Mouse (Mus musculus) liver, adult 2 months (tissue): ENCODE measurements around the gene Ryr1. TPM values are rescaled to one million over a fixed set of nuclear protein-coding genes. Genes with fewer than 3 reads are reported as not detected.

Experiments
- DNase-seq: peaks from one replicate; pipeline ENCODE4 v3.0.0-alpha.2; 2011; ENCODE audit warnings: low read depth, low spot score; ENCODE audit errors: extremely low read depth
- H3K27ac ChIP-seq: fragments of 200-500 bp; replicated peaks from 2 replicates; pipeline ENCODE4 v1.5.1; 2012; ENCODE audit warnings: low read depth, mild to moderate bottlenecking, control low read depth, inconsistent platforms, low read length; ENCODE audit not compliant: insufficient read depth
- H3K27me3 ChIP-seq: fragments of 200-500 bp; 2 replicates; pipeline ENCODE4 v1.6.1; 2012; ENCODE audit warnings: mild to moderate bottlenecking, moderate library complexity, low read length, inconsistent platforms; ENCODE audit not compliant: control insufficient read depth, insufficient read depth
- H3K36me3 ChIP-seq: fragments of 200-500 bp; 2 replicates; pipeline ENCODE4 v1.6.1; 2012; ENCODE audit warnings: low read length, inconsistent platforms; ENCODE audit not compliant: control insufficient read depth, insufficient read depth
- H3K4me1 ChIP-seq: fragments of 200-500 bp; 2 replicates; pipeline ENCODE4 v1.6.1; 2011; ENCODE audit warnings: low read length; ENCODE audit not compliant: control insufficient read depth, insufficient read depth
- H3K4me3 ChIP-seq: fragments of 200-500 bp; 2 replicates; pipeline ENCODE4 v1.5.1; 2011; ENCODE audit warnings: low read depth, mild to moderate bottlenecking, control low read depth, low read length, moderate library complexity; ENCODE audit not compliant: insufficient read depth
- H3K79me2 ChIP-seq: fragments of 200-500 bp; 2 replicates; pipeline ENCODE4 v1.6.1; 2012; ENCODE audit warnings: inconsistent platforms, mild to moderate bottlenecking, low read length, moderate library complexity; ENCODE audit not compliant: control insufficient read depth, insufficient read depth
- H3K9ac ChIP-seq: fragments of 200-500 bp; 2 replicates; pipeline ENCODE4 v1.6.1; 2012; ENCODE audit warnings: low read depth, mild to moderate bottlenecking, control low read depth, inconsistent platforms, low read length
- CTCF ChIP-seq: fragments of 200-500 bp; IDR thresholded peaks from 2 replicates; pipeline ENCODE4 v1.5.1; 2011; ENCODE audit warnings: low read depth, low read length, control low read depth
- POLR2A ChIP-seq: fragments of 200-500 bp; IDR thresholded peaks from 2 replicates; pipeline ENCODE4 v1.6.1; 2011; ENCODE audit warnings: low read length, control low read depth; ENCODE audit not compliant: insufficient read depth; ENCODE audit errors: extremely low read depth
- WGBS: fragments of 180-500 bp; shearing (Covaris S2); methylation state at CpG from one replicate; pipeline ENCODE4 v1.1.7; 2018; 5-methylcytosine and 5-hydroxymethylcytosine counted together
- polyA plus RNA-seq: library from polyadenylated mRNA; depleted of rRNA; stranded (reverse); fragments of >200 nt; gene quantifications from 2 replicates; pipeline ENCODE4 v1.2.3, GENCODE M21; 2012
- total RNA-seq: library from RNA; depleted of rRNA; stranded (reverse); fragments of >200 nt; gene quantifications from 2 replicates; pipeline ENCODE4 v1.2.3, GENCODE M21; 2014

Gene Ryr1
- total and polyA plus RNA-seq, 2 experiments: 0.01 to 0.46 TPM

- H3K4me3 ChIP-seq: no peak overlapping the region
- no peak for DNase-seq
- 87% methylated on average over 12 of the region's 12 CpGs for WGBS
- H3K79me2 ChIP-seq: no peaks in the 10 kb centered on the region
- TF ChIP-seq CTCF: no peak
- no peaks in the 10 kb centered on the region for H3K27me3 ChIP-seq
- H3K9ac ChIP-seq: no peak overlapping the region
- no peaks in the 10 kb centered on the region for H3K36me3 ChIP-seq
- H3K4me1 ChIP-seq: no peaks in the 10 kb centered on the region
- H3K27ac ChIP-seq: no peak overlapping the region
Measured at GRCm38 (mm10) chr7:29101286-29102017, 23.5 kb downstream of the Ryr1 start.

- H3K9ac ChIP-seq: no peak overlapping the region
- no peak overlapping the region for H3K4me3 ChIP-seq
- TF ChIP-seq POLR2A: no peak
- TF ChIP-seq CTCF: no peak
- WGBS: 91% methylated on average over 16 of the region's 16 CpGs
- no peaks in the 10 kb centered on the region for H3K4me1 ChIP-seq
- no peak overlapping the region for H3K27ac ChIP-seq
- H3K79me2 ChIP-seq: no peaks in the 10 kb centered on the region
- H3K27me3 ChIP-seq: no peaks in the 10 kb centered on the region
- no peak for DNase-seq
- H3K36me3 ChIP-seq: no peaks in the 10 kb centered on the region
Measured at GRCm38 (mm10) chr7:29097131-29097530, 27.8 kb downstream of the Ryr1 start.

GRCm38 (mm10) chr7:29088817-29089216 lies 36.2 kb downstream of the Ryr1 start:
- Histone ChIP-seq H3K79me2 (no peaks in the 10 kb centered on the region), H3K4me1 (no peaks in the 10 kb centered on the region), H3K4me3 (no peak overlapping the region), H3K9ac (no peak overlapping the region), H3K36me3 (no peaks in the 10 kb centered on the region), H3K27me3 (no peaks in the 10 kb centered on the region), H3K27ac (no peak overlapping the region)
- no peak for DNase-seq
- 75% methylated on average over 6 of the region's 6 CpGs for WGBS
- TF ChIP-seq CTCF: no peak
- TF ChIP-seq POLR2A: no peak

- 91% methylated on average over 10 of the region's 10 CpGs for WGBS
- TF ChIP-seq CTCF (no peak), POLR2A (no peak)
- Histone ChIP-seq H3K27ac (no peak overlapping the region), H3K9ac (no peak overlapping the region), H3K4me3 (no peak overlapping the region), H3K27me3 (no peaks in the 10 kb centered on the region), H3K4me1 (no peaks in the 10 kb centered on the region), H3K36me3 (no peaks in the 10 kb centered on the region), H3K79me2 (no peaks in the 10 kb centered on the region)
- DNase-seq: no peak
Measured at GRCm38 (mm10) chr7:29086902-29087301, 38.1 kb downstream of the Ryr1 start.

GRCm38 (mm10) chr7:29085981-29086380 lies 39.0 kb downstream of the Ryr1 start:
- 80% methylated on average over 30 of the region's 30 CpGs for WGBS
- Histone ChIP-seq H3K36me3 (no peaks in the 10 kb centered on the region), H3K79me2 (no peaks in the 10 kb centered on the region), H3K9ac (no peak overlapping the region), H3K27ac (no peak overlapping the region), H3K4me3 (no peak overlapping the region), H3K4me1 (no peaks in the 10 kb centered on the region), H3K27me3 (no peaks in the 10 kb centered on the region)
- no peak for DNase-seq
- TF ChIP-seq CTCF (no peak), POLR2A (no peak)

DNA sequence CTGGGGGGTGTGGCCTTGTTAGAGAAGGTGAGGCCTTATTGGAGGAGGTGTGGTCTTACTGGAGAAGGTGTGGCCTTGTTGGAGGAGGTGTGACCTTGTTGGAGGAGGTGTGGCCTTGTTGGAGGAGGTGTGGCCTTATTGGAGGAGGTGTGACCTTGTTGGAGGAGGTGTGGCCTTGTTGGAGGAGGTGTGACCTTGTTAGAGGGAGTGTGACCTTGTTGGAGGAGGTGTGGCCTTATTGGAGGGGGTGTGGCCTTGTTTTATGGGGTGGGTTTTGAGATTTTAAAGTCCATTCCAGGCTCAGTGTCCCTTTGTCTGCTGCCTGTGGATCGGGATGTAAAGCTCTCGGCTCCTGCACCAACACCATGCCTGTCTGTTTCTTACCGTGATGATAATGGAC lies 40.6 kb downstream of the Ryr1 start:
- Histone ChIP-seq H3K27ac (no peak overlapping the region), H3K4me1 (no peaks in the 10 kb centered on the region), H3K4me3 (no peak overlapping the region), H3K27me3 (no peaks in the 10 kb centered on the region), H3K79me2 (no peaks in the 10 kb centered on the region), H3K36me3 (no peaks in the 10 kb centered on the region), H3K9ac (no peak overlapping the region)
- TF ChIP-seq CTCF (no peak), POLR2A (no peak)
- DNase-seq: no peak
- 85% methylated on average over 3 of the region's 3 CpGs for WGBS
